Mouse (Mus musculus) intestine, embryonic 15.5 days (tissue): ENCODE measurements around the gene Inpp1. TPM values are rescaled to one million over a fixed set of nuclear protein-coding genes. Genes with fewer than 3 reads are reported as not detected.
A peak's percentile ranks its signal among the peaks of the same experiment; 100 is the strongest.

Source experiments
- ATAC-seq: fragments of 200-750 bp; cut with Nextera tagmentation; 2 replicates; pipeline ENCODE4 v1.8.0; 2017; ENCODE audit warnings: moderate TSS enrichment, moderate library complexity
- H3K27ac ChIP-seq: fragments of 300-500 bp; sonication (generic); 2 replicates; pipeline ENCODE4 v1.5.1; 2015; ENCODE audit warnings: mild to moderate bottlenecking, inconsistent platforms
- H3K27me3 ChIP-seq: fragments of 300-500 bp; sonication (generic); replicated peaks from 2 replicates; pipeline ENCODE4 v1.6.1; 2015; ENCODE audit warnings: inconsistent platforms
- H3K36me3 ChIP-seq: fragments of 300-500 bp; sonication (generic); 2 replicates; pipeline ENCODE4 v1.6.1; 2015; ENCODE audit warnings: inconsistent platforms
- H3K4me1 ChIP-seq: fragments of 300-500 bp; sonication (generic); replicated peaks from 2 replicates; pipeline ENCODE4 v1.6.1; 2015; ENCODE audit warnings: inconsistent platforms
- H3K4me2 ChIP-seq: fragments of 300-500 bp; sonication (generic); replicated peaks from 2 replicates; pipeline ENCODE4 v1.6.1; 2015; ENCODE audit warnings: mild to moderate bottlenecking, inconsistent platforms
- H3K4me3 ChIP-seq: fragments of 300-500 bp; sonication (generic); replicated peaks from 2 replicates; pipeline ENCODE4 v1.5.1; 2015; ENCODE audit warnings: inconsistent platforms
- H3K9ac ChIP-seq: fragments of 300-500 bp; sonication (generic); 2 replicates; pipeline ENCODE4 v1.6.1; 2015; ENCODE audit warnings: inconsistent platforms
- H3K9me3 ChIP-seq: fragments of 300-500 bp; sonication (generic); 2 replicates; pipeline ENCODE4 v1.6.1; 2016; ENCODE audit warnings: inconsistent platforms
- WGBS: fragments of 180-500 bp; shearing (Covaris S2); methylation state at CpG from one replicate; pipeline ENCODE4 v1.1.7; 2015; 5-methylcytosine and 5-hydroxymethylcytosine counted together
- polyA plus RNA-seq: library from polyadenylated mRNA; unstranded; fragments of >200 nt; fragmentation: Nextera tagmentation; extraction: Ambion mirVana; gene quantifications from 2 replicates; pipeline ENCODE4 v1.2.1, GENCODE M21; 2015

Inpp1 gene
- polyA plus RNA-seq, 1 experiment from 2014 or later, result 11.6 TPM

DNA sequence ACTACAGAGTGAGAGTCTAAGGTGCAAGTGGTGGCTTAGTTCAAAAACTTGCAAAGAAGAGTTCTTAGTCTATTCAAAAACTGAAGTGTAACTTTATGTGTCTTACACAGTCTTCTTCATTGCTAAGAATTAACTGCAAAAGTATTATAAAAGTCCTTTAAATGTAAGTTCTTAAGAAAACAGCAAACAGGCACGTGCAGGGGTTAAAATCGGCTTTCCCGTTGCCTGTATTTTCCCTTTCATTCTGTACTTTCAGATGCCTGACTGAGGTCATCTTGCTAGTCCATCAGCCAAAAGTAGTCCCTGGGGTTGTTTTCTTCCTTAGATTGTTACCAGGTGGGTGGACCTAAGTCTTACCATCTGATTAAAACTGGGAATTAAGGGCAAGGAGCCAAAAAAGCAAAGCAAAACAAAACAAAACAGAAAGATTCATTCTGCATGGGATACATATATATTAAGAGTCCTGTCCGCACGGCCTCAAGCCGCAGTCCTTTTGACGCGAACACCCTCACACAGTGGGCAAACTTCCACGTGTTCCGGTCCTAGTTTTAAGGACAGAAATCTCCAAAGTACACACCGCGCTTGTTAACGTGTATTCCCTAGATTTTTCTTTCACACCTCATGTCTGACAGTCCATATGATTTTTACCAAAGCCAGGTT lies 1.1 kb downstream of the Inpp1 start:
- WGBS, result 56% methylated on average over 13 of the region's 13 CpGs
- peak; percentile 21; the same call in 1 of the 2 replicates for ATAC-seq
- H3K36me3 ChIP-seq, result no peaks in the 10 kb centered on the region
- peak overlapping the region; percentile 95 for H3K4me2 ChIP-seq
- no peaks in the 10 kb centered on the region for H3K9me3 ChIP-seq
- H3K27me3 ChIP-seq, result no peaks in the 10 kb centered on the region
- no peak overlapping the region for H3K9ac ChIP-seq
- H3K4me1 ChIP-seq, result 0 out of 2 replicates have a peak, but pooled peaks cover 3% of the 10 kb centered on the region
- H3K27ac ChIP-seq, result no peak overlapping the region
- H3K4me3 ChIP-seq, result peak overlapping the region; percentile 70

- WGBS, result 75% methylated on average over 6 of the region's 6 CpGs
- Histone ChIP-seq H3K4me3 (no peak overlapping the region), H3K27me3 (no peaks in the 10 kb centered on the region), H3K27ac (no peak overlapping the region), H3K4me2 (no peak overlapping the region), H3K4me1 (no peaks in the 10 kb centered on the region), H3K9me3 (no peaks in the 10 kb centered on the region), H3K9ac (no peak overlapping the region), H3K36me3 (no peaks in the 10 kb centered on the region)
- ATAC-seq, result peak; percentile 89
These were observed 9.0 kb downstream of the Inpp1 start for GRCm38 (mm10) chr1:52808456-52808855.

GRCm38 (mm10) chr1:52805041-52805440 lies 12.4 kb downstream of the Inpp1 start:
- Histone ChIP-seq H3K4me1 (no peaks in the 10 kb centered on the region), H3K9me3 (no peaks in the 10 kb centered on the region), H3K9ac (no peak overlapping the region), H3K27me3 (no peaks in the 10 kb centered on the region), H3K36me3 (no peaks in the 10 kb centered on the region), H3K4me2 (no peak overlapping the region), H3K27ac (no peak overlapping the region), H3K4me3 (no peak overlapping the region)
- 88% methylated on average over 1 of the region's 1 CpGs for WGBS
- ATAC-seq, result no peak

DNA sequence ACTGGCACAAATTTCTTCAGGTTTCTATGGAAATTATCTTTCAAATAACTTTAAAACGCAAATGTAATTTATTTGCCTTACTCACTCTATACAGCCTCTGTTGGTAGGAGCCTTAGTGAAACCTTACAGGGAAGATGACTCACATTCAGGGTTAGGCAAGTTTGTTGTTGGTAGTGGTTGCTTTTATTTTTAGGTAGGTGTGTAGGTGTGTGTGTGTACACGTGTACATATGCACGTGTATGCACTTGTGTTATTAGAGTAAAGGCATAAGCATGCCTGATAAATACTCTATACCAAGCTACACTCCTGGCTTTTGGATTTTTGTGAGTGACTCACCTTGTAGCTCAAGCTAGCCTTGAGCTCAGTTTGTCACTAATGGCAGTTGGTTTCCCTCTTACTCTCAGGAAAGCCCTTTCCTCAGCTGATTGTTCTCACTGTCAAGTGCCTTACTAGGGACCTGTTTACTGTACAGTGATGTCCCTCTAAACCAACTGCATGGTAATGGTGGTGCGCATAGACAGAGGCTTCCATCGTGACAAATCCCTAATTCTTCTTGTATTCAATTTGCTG lies 15.0 kb downstream of the Inpp1 start:
- H3K27ac ChIP-seq, result no peak overlapping the region
- peaks cover 8% of the 10 kb centered on the region for H3K4me1 ChIP-seq
- 84% methylated on average over 5 of the region's 5 CpGs for WGBS
- ATAC-seq, result no peak
- H3K9me3 ChIP-seq, result no peaks in the 10 kb centered on the region
- H3K36me3 ChIP-seq, result no peaks in the 10 kb centered on the region
- no peaks in the 10 kb centered on the region for H3K27me3 ChIP-seq
- no peak overlapping the region for H3K9ac ChIP-seq
- no peak overlapping the region for H3K4me2 ChIP-seq
- H3K4me3 ChIP-seq, result no peak overlapping the region

GRCm38 (mm10) chr1:52801651-52802050 lies 15.8 kb downstream of the Inpp1 start:
- no peaks in the 10 kb centered on the region for H3K36me3 ChIP-seq
- H3K27ac ChIP-seq, result no peak overlapping the region
- 86% methylated on average over 5 of the region's 5 CpGs for WGBS
- ATAC-seq, result no peak
- peaks cover 8% of the 10 kb centered on the region for H3K4me1 ChIP-seq
- no peak overlapping the region for H3K9ac ChIP-seq
- no peaks in the 10 kb centered on the region for H3K9me3 ChIP-seq
- H3K4me2 ChIP-seq, result no peak overlapping the region
- H3K27me3 ChIP-seq, result no peaks in the 10 kb centered on the region
- H3K4me3 ChIP-seq, result no peak overlapping the region

DNA sequence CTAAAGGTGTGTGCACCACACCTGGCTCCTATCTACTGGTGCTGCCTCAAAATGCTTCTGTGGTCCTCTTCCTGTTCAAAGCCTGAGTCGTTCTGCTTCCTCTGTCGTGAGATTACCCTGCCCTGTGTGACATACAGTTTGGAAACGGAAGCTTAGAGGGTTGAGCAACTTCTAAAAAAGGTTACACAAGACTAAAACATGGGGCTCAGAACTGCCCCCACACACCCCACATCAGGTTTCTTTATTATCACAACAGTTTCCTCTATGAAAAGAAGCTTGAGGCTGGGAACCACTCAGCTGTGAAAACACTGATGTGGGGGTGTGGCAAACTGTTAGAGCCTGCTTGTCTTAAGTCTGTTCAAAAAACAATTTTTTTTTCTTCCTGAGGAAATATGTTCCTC lies 17.1 kb downstream of the Inpp1 start:
- Histone ChIP-seq H3K36me3 (no peaks in the 10 kb centered on the region), H3K4me2 (no peak overlapping the region), H3K9me3 (no peaks in the 10 kb centered on the region), H3K9ac (no peak overlapping the region), H3K4me1 (peaks cover 8% of the 10 kb centered on the region), H3K4me3 (no peak overlapping the region), H3K27ac (no peak overlapping the region), H3K27me3 (no peaks in the 10 kb centered on the region)
- peak; percentile 59 for ATAC-seq
- 44% methylated on average over 3 of the region's 3 CpGs for WGBS

GRCm38 (mm10) chr1:52799772-52800171 lies 17.7 kb downstream of the Inpp1 start:
- H3K36me3 ChIP-seq, result no peaks in the 10 kb centered on the region
- no peaks in the 10 kb centered on the region for H3K9me3 ChIP-seq
- ATAC-seq, result peak; percentile 45; the same call in 1 of the 2 replicates
- H3K4me1 ChIP-seq, result peaks cover 8% of the 10 kb centered on the region
- no peak overlapping the region for H3K4me3 ChIP-seq
- no peak overlapping the region for H3K4me2 ChIP-seq
- 45% methylated on average over 5 of the region's 5 CpGs for WGBS
- peak overlapping the region; percentile 68; the same call in 1 of the 2 replicates for H3K27ac ChIP-seq
- no peaks in the 10 kb centered on the region for H3K27me3 ChIP-seq
- H3K9ac ChIP-seq, result no peak overlapping the region

DNA sequence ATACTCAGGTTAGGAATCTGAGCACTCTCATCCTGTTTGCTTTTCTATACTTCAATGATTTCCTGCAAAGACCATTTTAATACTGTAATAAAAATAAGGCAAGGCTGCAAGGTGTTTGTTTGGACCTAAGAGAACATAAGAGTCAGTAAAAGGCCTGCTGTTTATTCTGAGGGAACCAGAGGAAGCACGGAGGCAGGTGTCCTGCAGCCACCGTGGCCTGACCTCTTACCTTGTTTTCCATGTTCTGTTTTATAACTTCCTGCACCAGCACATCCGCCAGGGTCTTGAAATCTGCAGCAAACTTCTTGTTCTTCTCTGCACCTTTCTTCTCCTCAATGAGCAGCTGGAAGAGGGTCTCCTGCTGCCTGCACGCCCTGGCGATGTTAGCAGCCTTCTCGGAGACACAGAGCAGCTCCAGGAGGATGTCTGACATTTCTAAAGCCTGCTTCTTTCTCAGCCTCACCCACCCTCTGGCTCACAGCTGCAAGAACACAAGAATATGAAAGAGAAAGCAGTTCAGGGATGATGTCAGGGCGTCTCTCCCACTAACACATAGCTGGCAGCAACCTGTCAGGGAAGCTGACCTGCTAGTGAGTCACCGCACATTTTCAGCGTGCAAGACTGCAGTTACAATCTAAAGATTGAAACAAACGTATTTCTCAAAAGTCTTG lies 18.3 kb downstream of the Inpp1 start:
- H3K9ac ChIP-seq, result no peak overlapping the region
- peak overlapping the region; percentile 41; the same call in 1 of the 2 replicates for H3K4me2 ChIP-seq
- H3K4me3 ChIP-seq, result 0 out of 2 replicates have a peak overlapping the region, but pooled peaks have one; percentile 14
- H3K36me3 ChIP-seq, result no peaks in the 10 kb centered on the region
- no peaks in the 10 kb centered on the region for H3K27me3 ChIP-seq
- H3K4me1 ChIP-seq, result peaks cover 8% of the 10 kb centered on the region
- ATAC-seq, result peak; percentile 85
- 31% methylated on average over 10 of the region's 10 CpGs for WGBS
- H3K9me3 ChIP-seq, result no peaks in the 10 kb centered on the region
- H3K27ac ChIP-seq, result peak overlapping the region; percentile 68

DNA sequence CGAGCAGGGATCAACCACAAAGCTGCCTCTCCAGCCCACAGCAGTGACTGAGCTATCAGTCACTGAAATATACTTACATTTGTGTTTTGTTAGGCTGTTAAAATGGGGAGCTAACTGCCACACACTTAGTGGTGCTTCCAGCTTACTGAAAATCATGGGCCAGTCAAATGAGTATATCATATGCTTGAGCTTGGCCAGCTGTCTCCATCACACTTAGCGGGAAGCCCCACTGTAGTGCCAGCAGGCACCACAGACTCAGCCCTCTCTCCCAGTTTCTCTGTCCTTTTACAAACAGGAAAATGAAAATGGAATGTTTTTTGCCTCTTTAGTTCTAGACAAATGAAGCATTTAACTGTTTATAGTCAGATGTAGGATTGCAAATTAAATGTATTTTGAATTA lies 21.6 kb downstream of the Inpp1 start:
- no peak overlapping the region for H3K27ac ChIP-seq
- H3K36me3 ChIP-seq, result no peaks in the 10 kb centered on the region
- no peaks in the 10 kb centered on the region for H3K27me3 ChIP-seq
- WGBS, result 60% methylated on average over 2 of the region's 2 CpGs
- H3K4me3 ChIP-seq, result no peak overlapping the region
- H3K4me2 ChIP-seq, result no peak overlapping the region
- ATAC-seq, result no peak
- no peak overlapping the region for H3K9ac ChIP-seq
- H3K9me3 ChIP-seq, result no peaks in the 10 kb centered on the region
- H3K4me1 ChIP-seq, result peaks cover 8% of the 10 kb centered on the region

GRCm38 (mm10) chr1:52793692-52794091 lies 23.8 kb downstream of the Inpp1 start:
- Histone ChIP-seq H3K4me3 (no peak overlapping the region), H3K36me3 (no peaks in the 10 kb centered on the region), H3K4me2 (no peak overlapping the region), H3K9me3 (no peaks in the 10 kb centered on the region), H3K9ac (no peak overlapping the region), H3K4me1 (no peaks in the 10 kb centered on the region; the same call in 1 of the 2 replicates), H3K27ac (no peak overlapping the region), H3K27me3 (no peaks in the 10 kb centered on the region)
- no peak for ATAC-seq
- WGBS, result 87% methylated on average over 3 of the region's 3 CpGs

- ATAC-seq, result no peak
- Histone ChIP-seq H3K9ac (no peak overlapping the region), H3K36me3 (no peaks in the 10 kb centered on the region), H3K4me2 (no peak overlapping the region), H3K4me3 (no peak overlapping the region), H3K9me3 (no peaks in the 10 kb centered on the region), H3K27me3 (no peaks in the 10 kb centered on the region), H3K27ac (no peak overlapping the region), H3K4me1 (no peaks in the 10 kb centered on the region)
These were observed 24.8 kb downstream of the Inpp1 start for GRCm38 (mm10) chr1:52792701-52793100.

DNA sequence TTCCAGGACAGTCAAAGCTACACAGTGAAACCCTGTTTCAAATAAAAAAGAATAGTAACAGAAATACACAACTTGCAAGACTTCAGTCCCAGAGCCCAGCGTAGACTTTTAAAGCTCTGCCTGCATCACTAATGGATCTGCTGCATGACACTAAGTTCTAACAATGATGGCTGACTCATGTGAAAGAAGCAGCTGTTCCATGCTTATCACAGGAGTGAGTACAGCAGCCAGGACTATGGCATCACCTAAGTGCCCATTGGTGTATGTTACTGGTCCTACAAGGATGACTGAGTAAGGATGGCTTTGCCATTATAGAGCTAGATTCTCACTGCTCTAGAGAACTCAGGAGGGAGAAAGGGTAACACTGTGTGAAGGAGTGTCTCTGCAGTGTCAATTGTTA lies 30.2 kb downstream of the Inpp1 start:
- no peaks in the 10 kb centered on the region for H3K27me3 ChIP-seq
- no peak overlapping the region for H3K27ac ChIP-seq
- H3K36me3 ChIP-seq, result no peaks in the 10 kb centered on the region
- H3K9ac ChIP-seq, result no peak overlapping the region
- no peaks in the 10 kb centered on the region for H3K9me3 ChIP-seq
- H3K4me2 ChIP-seq, result no peak overlapping the region
- WGBS, result 93% methylated on average over 1 of the region's 1 CpGs
- no peak overlapping the region for H3K4me3 ChIP-seq
- no peak for ATAC-seq
- no peaks in the 10 kb centered on the region for H3K4me1 ChIP-seq
